Mouse (Mus musculus) midbrain, embryonic 15.5 days (tissue): ENCODE data around the gene Ss18l1. TPM values are rescaled to one million over a fixed set of nuclear protein-coding genes. Genes with fewer than 3 reads are reported as not detected.

Experiments
- ATAC-seq: fragments of 200-750 bp; cut with Nextera tagmentation; replicated peaks from 2 replicates; pipeline ENCODE4 v1.8.0; 2017; ENCODE audit warnings: moderate TSS enrichment
- H3K27ac ChIP-seq: fragments of 300-500 bp; sonication (generic); 2 replicates; pipeline ENCODE4 v1.5.1; 2015; ENCODE audit warnings: mild to moderate bottlenecking, inconsistent platforms
- H3K27me3 ChIP-seq: fragments of 300-500 bp; sonication (generic); replicated peaks from 2 replicates; pipeline ENCODE4 v1.6.1; 2015; ENCODE audit warnings: inconsistent platforms
- H3K36me3 ChIP-seq: fragments of 300-500 bp; sonication (generic); replicated peaks from 2 replicates; pipeline ENCODE4 v1.6.1; 2015; ENCODE audit warnings: inconsistent platforms
- H3K4me1 ChIP-seq: fragments of 300-500 bp; sonication (generic); 2 replicates; pipeline ENCODE4 v1.6.1; 2015; ENCODE audit warnings: inconsistent platforms
- H3K4me2 ChIP-seq: fragments of 300-500 bp; sonication (generic); 2 replicates; pipeline ENCODE4 v1.6.1; 2015; ENCODE audit warnings: inconsistent platforms, mild to moderate bottlenecking, moderate library complexity
- H3K4me3 ChIP-seq: fragments of 300-500 bp; sonication (generic); 2 replicates; pipeline ENCODE4 v1.5.1; 2015; ENCODE audit warnings: mild to moderate bottlenecking, inconsistent platforms
- H3K9ac ChIP-seq: fragments of 300-500 bp; sonication (generic); 2 replicates; pipeline ENCODE4 v1.6.1; 2015; ENCODE audit warnings: mild to moderate bottlenecking, inconsistent platforms
- H3K9me3 ChIP-seq: fragments of 300-500 bp; sonication (generic); 2 replicates; pipeline ENCODE4 v1.6.1; 2016; ENCODE audit warnings: inconsistent platforms
- WGBS: fragments of 180-500 bp; shearing (Covaris S2); methylation state at CpG from one replicate; pipeline ENCODE4 v1.1.7; 2015; ENCODE audit warnings: mixed read lengths; 5-methylcytosine and 5-hydroxymethylcytosine counted together
- polyA plus RNA-seq: library from polyadenylated mRNA; unstranded; fragments of >200 nt; fragmentation: Nextera tagmentation; extraction: Ambion mirVana; gene quantifications from 2 replicates; pipeline ENCODE4 v1.2.1, GENCODE M21; 2015

Gene Ss18l1
- polyA plus RNA-seq, 1 experiment from 2014 or later: 73.0 TPM

- Histone ChIP-seq H3K9ac (no peak overlapping the region), H3K27ac (no peak overlapping the region), H3K4me3 (no peak overlapping the region), H3K9me3 (no peaks in the 10 kb centered on the region), H3K27me3 (peaks cover 26% of the 10 kb centered on the region), H3K4me2 (peak overlapping the region; percentile 18), H3K36me3 (no peaks in the 10 kb centered on the region), H3K4me1 (peaks cover 27% of the 10 kb centered on the region)
- WGBS: 9% methylated on average over 15 of the region's 15 CpGs
- no peak for ATAC-seq
Observed at GRCm38 (mm10) chr2:180099529-180099928, 57.2 kb downstream of the Ss18l1 start.

- Histone ChIP-seq H3K9ac (peak overlapping the region; percentile 26), H3K9me3 (no peaks in the 10 kb centered on the region), H3K4me1 (peaks cover 38% of the 10 kb centered on the region), H3K27ac (no peak overlapping the region), H3K36me3 (no peaks in the 10 kb centered on the region), H3K4me2 (peak overlapping the region; percentile 95), H3K27me3 (peaks cover 37% of the 10 kb centered on the region), H3K4me3 (peak overlapping the region; percentile 58)
- under 1% methylated on average over 57 of the region's 57 CpGs for WGBS
- ATAC-seq: peak; percentile 15; the same call in 1 of the 2 replicates
Observed at GRCm38 (mm10) chr2:180103151-180103977, 61.1 kb downstream of the Ss18l1 start.

- H3K27ac ChIP-seq: no peak within 1 kb of the TSS
- peak within 1 kb of the TSS; percentile 95 for H3K4me2 ChIP-seq
- H3K4me1 ChIP-seq: peaks cover 38% of the 10 kb centered on the region
Observed at GRCm38 (mm10) chr2:180103978-180104658, 61.8 kb downstream of the Ss18l1 start, which contains the start of gene Hrh3. Gene Hrh3, minus strand, starts transcription at chr2:180104488.

GRCm38 (mm10) chr2:180104659-180105377 is 62.5 kb downstream of the Ss18l1 start:
- Histone ChIP-seq H3K36me3 (no peaks in the 10 kb centered on the region), H3K4me1 (peaks cover 33% of the 10 kb centered on the region), H3K27me3 (peaks cover 37% of the 10 kb centered on the region), H3K27ac (no peak overlapping the region), H3K9ac (peak overlapping the region; percentile 26; the same call in 1 of the 2 replicates), H3K9me3 (no peaks in the 10 kb centered on the region), H3K4me2 (peak overlapping the region; percentile 95), H3K4me3 (peak overlapping the region; percentile 58)
- WGBS: 9% methylated on average over 24 of the region's 24 CpGs
- peak; percentile 37 for ATAC-seq

More at GRCm38 (mm10) chr2:180103978-180104658, 61.8 kb downstream of the Ss18l1 start, which contains the start of gene Hrh3:
- Histone ChIP-seq H3K36me3 (no peaks in the 10 kb centered on the region), H3K9ac (peak within 1 kb of the TSS; percentile 26), H3K27me3 (peaks cover 37% of the 10 kb centered on the region), H3K4me3 (peak within 1 kb of the TSS; percentile 58), H3K9me3 (no peaks in the 10 kb centered on the region)
- ATAC-seq: peak; percentile 74
- WGBS: under 1% methylated on average over 64 of the region's 87 CpGs

- peaks cover 31% of the 10 kb centered on the region for H3K27me3 ChIP-seq
- 28% methylated on average over 8 of the region's 8 CpGs for WGBS
- ATAC-seq: no peak
Observed at GRCm38 (mm10) chr2:180105441-180106190, 63.3 kb downstream of the Ss18l1 start.

GRCm38 (mm10) chr2:180107081-180107480 is 64.8 kb downstream of the Ss18l1 start:
- H3K9ac ChIP-seq: no peak overlapping the region
- H3K27me3 ChIP-seq: peaks cover 23% of the 10 kb centered on the region
- peaks cover 31% of the 10 kb centered on the region for H3K4me1 ChIP-seq
- H3K4me2 ChIP-seq: no peak overlapping the region
- 70% methylated on average over 4 of the region's 4 CpGs for WGBS
- no peaks in the 10 kb centered on the region for H3K36me3 ChIP-seq
- no peaks in the 10 kb centered on the region for H3K9me3 ChIP-seq
- no peak overlapping the region for H3K27ac ChIP-seq
- ATAC-seq: no peak
- no peak overlapping the region for H3K4me3 ChIP-seq

More at GRCm38 (mm10) chr2:180105441-180106190, 63.3 kb downstream of the Ss18l1 start:
- Histone ChIP-seq H3K4me3 (no peak overlapping the region), H3K9ac (no peak overlapping the region), H3K27ac (no peak overlapping the region), H3K4me1 (peaks cover 31% of the 10 kb centered on the region), H3K9me3 (no peaks in the 10 kb centered on the region), H3K36me3 (no peaks in the 10 kb centered on the region), H3K4me2 (peak overlapping the region; percentile 95; the same call in 1 of the 2 replicates)

- peaks cover 16% of the 10 kb centered on the region for H3K27me3 ChIP-seq
- H3K27ac ChIP-seq: no peak overlapping the region
- H3K4me1 ChIP-seq: peaks cover 22% of the 10 kb centered on the region
- no peak overlapping the region for H3K4me2 ChIP-seq
- H3K9ac ChIP-seq: no peak overlapping the region
- H3K36me3 ChIP-seq: no peaks in the 10 kb centered on the region
- no peak overlapping the region for H3K4me3 ChIP-seq
- H3K9me3 ChIP-seq: no peaks in the 10 kb centered on the region
- 73% methylated on average over 6 of the region's 6 CpGs for WGBS
- ATAC-seq: no peak
Observed at GRCm38 (mm10) chr2:180108285-180108684, 66.0 kb downstream of the Ss18l1 start.

GRCm38 (mm10) chr2:180113909-180114890 is 71.9 kb downstream of the Ss18l1 start:
- Histone ChIP-seq H3K36me3 (no peaks in the 10 kb centered on the region), H3K9ac (no peak overlapping the region), H3K27me3 (no peaks in the 10 kb centered on the region), H3K27ac (peak overlapping the region; percentile 48; the same call in 1 of the 2 replicates), H3K4me1 (peaks cover 39% of the 10 kb centered on the region), H3K9me3 (no peaks in the 10 kb centered on the region), H3K4me2 (no peak overlapping the region), H3K4me3 (no peak overlapping the region)
- no peak for ATAC-seq
- WGBS: 58% methylated on average over 17 of the region's 17 CpGs

GRCm38 (mm10) chr2:180115279-180115678 is 73.0 kb downstream of the Ss18l1 start:
- H3K4me3 ChIP-seq: no peak overlapping the region
- H3K27me3 ChIP-seq: no peaks in the 10 kb centered on the region
- no peak overlapping the region for H3K27ac ChIP-seq
- peaks cover 46% of the 10 kb centered on the region for H3K4me1 ChIP-seq
- H3K9ac ChIP-seq: no peak overlapping the region
- no peaks in the 10 kb centered on the region for H3K36me3 ChIP-seq
- H3K9me3 ChIP-seq: no peaks in the 10 kb centered on the region
- H3K4me2 ChIP-seq: no peak overlapping the region
- WGBS: 30% methylated on average over 6 of the region's 6 CpGs
- no peak for ATAC-seq

- Histone ChIP-seq H3K9me3 (no peaks in the 10 kb centered on the region), H3K27ac (no peak overlapping the region), H3K9ac (no peak overlapping the region), H3K36me3 (no peaks in the 10 kb centered on the region), H3K4me3 (no peak overlapping the region), H3K4me1 (peaks cover 54% of the 10 kb centered on the region), H3K4me2 (no peak overlapping the region), H3K27me3 (no peaks in the 10 kb centered on the region)
- 80% methylated on average over 10 of the region's 10 CpGs for WGBS
- no peak for ATAC-seq
Observed at GRCm38 (mm10) chr2:180116081-180116493, 73.8 kb downstream of the Ss18l1 start.
